Mouse (Mus musculus) thymus, adult 2 months (tissue): ENCODE data around the gene Gm20388. TPM values are rescaled to one million over a fixed set of nuclear protein-coding genes. Genes with fewer than 3 reads are reported as not detected.

Experiments used
- DNase-seq: peaks from one replicate; pipeline ENCODE4 v3.0.0; 2021
- H3K27ac ChIP-seq: fragments of 200-500 bp; 2 replicates; pipeline ENCODE4 v1.5.1; 2012; ENCODE audit warnings: low read length, control low read depth; ENCODE audit not compliant: control insufficient read depth, insufficient read depth
- H3K27me3 ChIP-seq: fragments of 200-500 bp; 2 replicates; pipeline ENCODE4 v1.6.1; 2012; ENCODE audit warnings: mild to moderate bottlenecking, low read length, moderate library complexity, mixed read lengths; ENCODE audit not compliant: control insufficient read depth, insufficient read depth
- H3K36me3 ChIP-seq: fragments of 200-500 bp; 2 replicates; pipeline ENCODE4 v1.6.1; 2012; ENCODE audit warnings: mild to moderate bottlenecking, low read length, moderate library complexity; ENCODE audit not compliant: control insufficient read depth, insufficient read depth
- H3K4me1 ChIP-seq: fragments of 200-500 bp; replicated peaks from 2 replicates; pipeline ENCODE4 v1.6.1; 2012; ENCODE audit warnings: low read length; ENCODE audit not compliant: control insufficient read depth, insufficient read depth
- H3K4me3 ChIP-seq: fragments of 200-500 bp; 2 replicates; pipeline ENCODE4 v1.5.1; 2012; ENCODE audit warnings: mild to moderate bottlenecking, low read length, control low read depth, moderate library complexity; ENCODE audit not compliant: control insufficient read depth, insufficient read depth
- CTCF ChIP-seq: fragments of 200-500 bp; IDR thresholded peaks from 2 replicates; pipeline ENCODE4 v1.5.1; 2012; ENCODE audit warnings: mild to moderate bottlenecking, control low read depth, low read length, moderate library complexity, borderline replicate concordance; ENCODE audit not compliant: control insufficient read depth, poor library complexity, insufficient read depth; ENCODE audit errors: extremely low read depth
- POLR2A ChIP-seq: fragments of 200-500 bp; IDR thresholded peaks from 2 replicates; pipeline ENCODE4 v1.6.1; 2012; ENCODE audit warnings: mild to moderate bottlenecking, low read length, control low read depth, moderate library complexity; ENCODE audit not compliant: control insufficient read depth, poor library complexity, insufficient read depth; ENCODE audit errors: extremely low read depth
- WGBS: fragments of 180-500 bp; shearing (Covaris S2); methylation state at CpG from one replicate; pipeline ENCODE4 v1.1.7; 2018; 5-methylcytosine and 5-hydroxymethylcytosine counted together
- polyA plus RNA-seq: library from polyadenylated mRNA; depleted of rRNA; stranded (reverse); fragments of >200 nt; gene quantifications from 2 replicates; pipeline ENCODE4 v1.2.3, GENCODE M21; 2012

The Gm20388 gene
- polyA plus RNA-seq, 1 experiment = 103 TPM

- H3K27ac ChIP-seq = no peak overlapping the region
- peaks cover 44% of the 10 kb centered on the region for H3K27me3 ChIP-seq
Measured at GRCm38 (mm10) chr8:121076555-121076954, 1165.9 kb downstream of the Gm20388 start.

GRCm38 (mm10) chr8:121078721-121079120, 1168.1 kb downstream of the Gm20388 start:
- Histone ChIP-seq H3K27me3 (peaks cover 46% of the 10 kb centered on the region), H3K27ac (no peak overlapping the region)

More at GRCm38 (mm10) chr8:121076555-121076954, 1165.9 kb downstream of the Gm20388 start:
- H3K36me3 ChIP-seq = no peaks in the 10 kb centered on the region
- H3K4me3 ChIP-seq = no peak overlapping the region
- no peak for DNase-seq
- TF ChIP-seq CTCF (no peak), POLR2A (no peak)
- no peaks in the 10 kb centered on the region for H3K4me1 ChIP-seq
- WGBS = 33% methylated on average over 7 of the region's 7 CpGs

GRCm38 (mm10) chr8:121079201-121079600, 1168.6 kb downstream of the Gm20388 start:
- Histone ChIP-seq H3K27me3 (peaks cover 43% of the 10 kb centered on the region; the same call in 1 of the 2 replicates), H3K4me3 (no peak overlapping the region), H3K4me1 (peaks cover 6% of the 10 kb centered on the region), H3K36me3 (no peaks in the 10 kb centered on the region), H3K27ac (no peak overlapping the region)
- no peak for DNase-seq
- WGBS = 18% methylated on average over 7 of the region's 7 CpGs
- no peak for TF ChIP-seq POLR2A
- TF ChIP-seq CTCF = no peak

More at GRCm38 (mm10) chr8:121078721-121079120, 1168.1 kb downstream of the Gm20388 start:
- TF ChIP-seq POLR2A = no peak
- no peak for TF ChIP-seq CTCF
- DNase-seq = no peak
- Histone ChIP-seq H3K4me3 (no peak overlapping the region), H3K4me1 (peaks cover 6% of the 10 kb centered on the region), H3K36me3 (no peaks in the 10 kb centered on the region)
- WGBS = 22% methylated on average over 14 of the region's 14 CpGs

- Histone ChIP-seq H3K4me3 (no peak overlapping the region), H3K36me3 (no peaks in the 10 kb centered on the region), H3K4me1 (peaks cover 6% of the 10 kb centered on the region), H3K27me3 (peaks cover 40% of the 10 kb centered on the region; the same call in 1 of the 2 replicates), H3K27ac (no peak overlapping the region)
- DNase-seq = no peak
- 30% methylated on average over 12 of the region's 12 CpGs for WGBS
- TF ChIP-seq POLR2A (no peak), CTCF (no peak)
Measured at GRCm38 (mm10) chr8:121079944-121080343, 1169.3 kb downstream of the Gm20388 start.

GRCm38 (mm10) chr8:121080361-121081090, 1169.9 kb downstream of the Gm20388 start:
- Histone ChIP-seq H3K27ac (no peak overlapping the region), H3K36me3 (no peaks in the 10 kb centered on the region), H3K4me3 (no peak overlapping the region), H3K27me3 (peaks cover 38% of the 10 kb centered on the region; the same call in 1 of the 2 replicates), H3K4me1 (peaks cover 6% of the 10 kb centered on the region)
- WGBS = 4% methylated on average over 49 of the region's 49 CpGs
- no peak for DNase-seq
- TF ChIP-seq CTCF (no peak), POLR2A (no peak)

GRCm38 (mm10) chr8:121081398-121081797, 1170.8 kb downstream of the Gm20388 start:
- peaks cover 6% of the 10 kb centered on the region for H3K4me1 ChIP-seq
- H3K27ac ChIP-seq = no peak overlapping the region
- WGBS = 19% methylated on average over 7 of the region's 7 CpGs
- DNase-seq = no peak
- TF ChIP-seq POLR2A = no peak
- no peak for TF ChIP-seq CTCF
- peaks cover 33% of the 10 kb centered on the region; the same call in 1 of the 2 replicates for H3K27me3 ChIP-seq
- no peaks in the 10 kb centered on the region for H3K36me3 ChIP-seq
- no peak overlapping the region for H3K4me3 ChIP-seq
